Mouse (Mus musculus): ENCODE measurements at regions not wholly inside any gene's neighbourhood (a gene's known extent, or its start where the extent isn't known, plus 50 kb on each side); places are given as distances from the start of the nearest gene placed in this dataset.

DNA sequence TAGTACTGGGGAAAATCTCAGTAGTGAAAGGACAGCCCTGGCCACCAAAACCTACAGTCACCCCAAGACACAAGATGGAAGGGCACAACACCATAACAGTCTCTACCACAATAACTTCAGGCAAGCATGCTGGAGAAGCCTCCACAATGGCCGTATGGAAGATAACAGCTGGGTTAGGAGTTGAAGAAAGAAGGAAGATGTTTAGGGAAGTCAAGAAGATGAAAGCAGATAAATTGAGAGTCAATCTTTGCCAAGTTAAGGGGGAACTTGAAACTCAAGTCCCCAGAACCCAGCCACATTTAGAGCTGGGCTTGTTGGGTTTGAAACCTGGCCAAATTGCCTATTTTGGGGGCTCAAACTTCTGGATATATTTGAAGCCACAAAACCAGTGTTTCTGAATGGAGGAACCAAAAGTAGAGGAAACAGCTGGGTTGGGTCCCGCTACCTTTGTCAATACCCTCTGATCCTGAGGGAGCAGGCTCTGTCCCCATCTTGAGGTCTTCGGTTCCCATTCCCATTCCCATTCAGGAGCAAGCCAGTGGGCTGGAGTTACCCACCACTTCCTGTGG, 147.8 kb downstream of the Cdc5l start:
- no peak for ATAC-seq (ENCODE audit: insufficient number of reproducible peaks, insufficient read depth, low FRiP score, low TSS enrichment)
- Histone ChIP-seq H3K4me3 (no peak overlapping the region), H3K27me3 (no peaks in the 10 kb centered on the region), H3K9ac (no peak overlapping the region), H3K4me2 (replicated peaks) (no peak overlapping the region), H3K9me3 (no peaks in the 10 kb centered on the region), H3K4me1 (no peaks in the 10 kb centered on the region), H3K27ac (no peak overlapping the region), H3K36me3 (no peaks in the 10 kb centered on the region)
- whole genome bisulfite sequencing, result 90% methylated on average over 3 of the region's 3 CpGs

DNA sequence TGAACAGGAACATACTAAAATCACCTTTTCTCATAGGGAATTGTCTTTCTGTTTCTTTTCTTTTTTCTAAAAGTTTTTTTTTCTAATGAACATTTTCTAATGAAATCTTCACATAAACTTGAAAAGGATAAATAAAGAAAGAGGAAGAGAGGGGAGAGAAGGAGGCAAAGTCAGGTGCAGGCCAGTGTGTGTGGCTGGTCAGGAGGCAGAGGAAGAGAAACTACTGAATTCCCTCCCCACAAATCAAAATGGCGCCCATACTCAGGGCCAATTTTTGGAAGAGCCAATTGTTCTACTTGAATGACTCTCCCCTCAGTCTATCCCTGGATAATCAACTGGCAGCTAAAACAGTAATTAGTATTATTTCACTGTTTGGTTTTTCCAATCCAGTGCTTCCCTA, 152.0 kb downstream of the Cdc5l start:
- H3K4me1 ChIP-seq, result peaks cover 16% of the 10 kb centered on the region
- ATAC-seq (ENCODE audit: insufficient number of reproducible peaks, insufficient read depth, low FRiP score, low TSS enrichment), result no peak
- no peak overlapping the region for H3K4me2 ChIP-seq (replicated peaks)
- 90% methylated on average over 1 of the region's 1 CpGs for WGBS
- no peak overlapping the region for H3K9ac ChIP-seq
- no peak overlapping the region for H3K4me3 ChIP-seq
- H3K27ac ChIP-seq, result no peak overlapping the region
- no peaks in the 10 kb centered on the region for H3K9me3 ChIP-seq
- H3K36me3 ChIP-seq, result no peaks in the 10 kb centered on the region
- no peaks in the 10 kb centered on the region for H3K27me3 ChIP-seq

DNA sequence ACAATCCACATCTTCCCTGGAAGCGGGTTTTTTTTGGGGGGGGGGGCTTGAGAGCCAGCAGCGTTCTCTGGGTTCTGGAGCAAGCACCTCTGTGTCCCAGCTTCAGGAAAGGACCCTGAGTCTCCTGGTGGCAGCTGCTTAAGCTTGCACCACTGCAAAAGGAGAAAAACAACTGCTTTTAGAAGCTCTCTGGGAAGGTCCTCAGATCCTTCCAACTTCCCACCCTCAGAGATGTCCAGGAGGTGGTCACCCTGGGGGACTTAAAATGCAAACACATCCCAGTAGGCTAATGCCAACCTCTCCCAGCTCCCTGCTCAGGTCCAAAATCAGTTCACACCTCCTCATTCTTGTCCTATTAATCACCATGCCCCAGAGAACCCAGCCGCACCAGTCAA, 153.7 kb downstream of the Cdc5l start:
- peaks cover 16% of the 10 kb centered on the region for H3K4me1 ChIP-seq
- H3K4me3 ChIP-seq, result no peak overlapping the region
- no peaks in the 10 kb centered on the region for H3K9me3 ChIP-seq
- H3K4me2 ChIP-seq (replicated peaks), result peak overlapping the region; percentile 2; the same call in 1 of the 2 replicates
- H3K27me3 ChIP-seq, result no peaks in the 10 kb centered on the region
- no peaks in the 10 kb centered on the region for H3K36me3 ChIP-seq
- H3K9ac ChIP-seq, result 0 out of 2 replicates have a peak overlapping the region, but pooled peaks have one; percentile 4
- no peak for ATAC-seq (ENCODE audit: insufficient number of reproducible peaks, insufficient read depth, low FRiP score, low TSS enrichment)
- H3K27ac ChIP-seq, result peak overlapping the region; percentile 76
- 21% methylated on average over 3 of the region's 3 CpGs for WGBS

DNA sequence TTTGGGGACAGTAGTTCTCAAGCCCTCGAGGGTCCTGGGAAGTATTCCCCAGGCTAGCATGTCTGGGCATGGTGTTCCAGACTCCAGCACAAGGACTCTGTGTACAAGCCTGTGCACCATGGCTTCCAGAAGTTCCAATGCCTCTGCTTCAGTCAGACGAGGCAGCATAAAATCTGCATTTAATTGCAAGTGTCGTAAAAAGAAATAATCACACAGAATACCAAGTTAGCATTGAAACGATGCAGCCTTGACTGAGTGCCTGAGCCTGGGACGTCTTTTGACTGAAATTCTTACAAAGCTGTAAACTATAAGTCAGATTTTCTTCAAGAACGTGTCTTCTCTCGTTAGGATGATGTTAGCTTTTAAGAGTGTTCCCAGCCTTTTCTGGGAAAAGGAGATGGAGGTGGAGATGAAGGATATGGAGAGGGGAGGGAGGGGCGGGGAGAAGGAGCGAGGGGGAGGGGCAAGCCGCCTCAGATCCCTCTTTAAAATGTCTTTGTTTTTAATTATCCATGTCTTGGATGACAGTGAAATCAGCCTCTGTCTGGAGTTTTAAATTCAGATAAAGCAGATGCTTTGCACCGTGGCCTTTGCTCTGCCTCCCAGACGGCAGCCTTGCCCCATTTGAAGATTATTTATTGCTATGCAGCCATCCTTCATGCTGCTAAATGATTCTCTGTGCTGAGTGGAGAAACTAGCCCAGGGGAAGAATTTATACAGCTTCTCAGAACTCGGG, 154.3 kb downstream of the Cdc5l start:
- Histone ChIP-seq H3K9me3 (no peaks in the 10 kb centered on the region), H3K27ac (peak overlapping the region; percentile 76), H3K4me1 (peaks cover 16% of the 10 kb centered on the region), H3K9ac (0 out of 2 replicates have a peak overlapping the region, but pooled peaks have one; percentile 4), H3K4me3 (no peak overlapping the region), H3K4me2 (replicated peaks) (peak overlapping the region; percentile 2; the same call in 1 of the 2 replicates), H3K36me3 (no peaks in the 10 kb centered on the region), H3K27me3 (no peaks in the 10 kb centered on the region)
- 25% methylated on average over 13 of the region's 13 CpGs for WGBS
- ATAC-seq (ENCODE audit: insufficient number of reproducible peaks, insufficient read depth, low FRiP score, low TSS enrichment), result no peak

DNA sequence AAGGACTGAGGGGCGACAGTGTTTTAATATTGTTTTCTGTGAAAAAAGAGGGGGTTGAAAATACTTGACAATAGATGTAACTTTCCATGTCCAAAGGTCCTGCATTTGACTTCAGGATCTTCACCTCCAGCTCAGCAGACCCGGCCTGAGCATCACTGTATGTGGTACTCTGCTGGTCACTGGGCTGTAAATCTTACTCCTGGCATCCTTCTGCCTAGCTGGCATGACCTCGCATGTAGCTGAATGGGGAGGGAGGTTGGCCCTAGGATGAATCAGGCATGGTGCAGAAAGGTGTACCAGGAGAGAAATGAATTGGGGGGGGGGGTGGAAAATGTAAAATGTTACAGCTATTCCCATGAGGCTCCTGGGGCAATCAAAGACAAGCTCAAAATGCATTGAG, 156.0 kb downstream of the Cdc5l start:
- ATAC-seq (ENCODE audit: insufficient number of reproducible peaks, insufficient read depth, low FRiP score, low TSS enrichment), result no peak
- Histone ChIP-seq H3K4me2 (replicated peaks) (no peak overlapping the region), H3K4me1 (peaks cover 16% of the 10 kb centered on the region), H3K4me3 (no peak overlapping the region), H3K27ac (0 out of 2 replicates have a peak overlapping the region, but pooled peaks have one; percentile 76), H3K27me3 (no peaks in the 10 kb centered on the region), H3K9ac (no peak overlapping the region), H3K9me3 (no peaks in the 10 kb centered on the region), H3K36me3 (no peaks in the 10 kb centered on the region)
- 81% methylated on average over 3 of the region's 3 CpGs for WGBS

DNA sequence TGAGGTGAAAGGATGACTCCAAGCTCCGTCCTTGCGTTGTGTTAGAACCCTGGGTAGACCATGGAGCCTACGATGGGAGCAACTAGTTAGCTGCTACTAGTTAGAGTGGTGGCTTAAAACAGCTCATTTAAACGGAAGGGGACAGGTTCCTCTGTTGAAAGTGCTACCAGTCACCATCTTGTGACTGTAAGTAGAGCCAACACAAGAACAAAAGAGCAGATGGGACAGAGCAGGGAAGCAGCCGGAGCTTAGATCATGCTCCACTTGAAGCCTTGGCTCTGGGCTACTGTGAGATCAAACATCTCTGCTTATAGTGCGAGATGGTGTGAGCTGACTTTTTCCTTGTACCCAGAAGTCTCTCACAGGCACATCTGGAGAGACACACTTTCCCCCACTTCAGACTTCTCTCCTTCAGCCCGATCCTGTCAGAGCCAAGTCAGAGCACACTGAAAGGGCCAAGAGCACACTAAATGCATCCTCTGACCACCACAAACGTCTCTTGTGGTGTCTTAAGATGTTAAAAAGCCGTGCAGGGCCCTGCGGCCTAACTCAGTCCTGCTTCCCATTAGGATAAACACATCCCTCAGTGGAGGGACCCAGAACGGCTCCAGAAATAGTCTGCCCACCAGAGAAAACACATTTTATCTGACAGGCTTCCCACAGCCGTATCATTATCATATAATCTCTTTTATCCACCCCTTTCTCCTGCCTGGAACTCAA, 156.7 kb downstream of the Cdc5l start:
- Histone ChIP-seq H3K27me3 (no peaks in the 10 kb centered on the region), H3K9me3 (no peaks in the 10 kb centered on the region; the same call in 1 of the 2 replicates), H3K27ac (peak overlapping the region; percentile 54; the same call in 1 of the 2 replicates), H3K4me1 (peaks cover 16% of the 10 kb centered on the region), H3K9ac (no peak overlapping the region), H3K4me3 (no peak overlapping the region), H3K4me2 (replicated peaks) (no peak overlapping the region), H3K36me3 (no peaks in the 10 kb centered on the region)
- ATAC-seq (ENCODE audit: insufficient number of reproducible peaks, insufficient read depth, low FRiP score, low TSS enrichment), result no peak
- 65% methylated on average over 12 of the region's 12 CpGs for WGBS

DNA sequence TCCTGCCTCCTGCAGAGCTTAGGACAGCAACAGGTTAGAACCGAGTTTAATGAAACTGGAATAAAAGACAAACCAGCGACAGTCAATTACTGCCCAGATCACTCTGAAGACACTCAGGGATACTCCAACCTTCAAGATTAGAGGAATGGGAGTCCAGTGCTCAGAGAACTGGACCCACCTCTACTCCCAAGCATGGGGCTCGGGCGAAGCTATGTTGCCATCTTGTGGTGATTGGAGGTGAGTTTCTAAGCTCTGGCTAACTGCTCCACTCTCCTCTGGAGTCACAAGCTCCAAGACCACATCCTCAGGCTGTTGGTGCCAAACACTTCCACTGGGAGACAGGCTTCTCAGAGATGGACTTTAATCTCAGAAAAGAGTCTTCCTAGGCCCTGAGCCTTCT, 158.6 kb downstream of the Cdc5l start:
- Histone ChIP-seq H3K9ac (no peak overlapping the region), H3K4me3 (no peak overlapping the region), H3K27ac (no peak overlapping the region), H3K27me3 (no peaks in the 10 kb centered on the region), H3K4me1 (peaks cover 14% of the 10 kb centered on the region), H3K4me2 (replicated peaks) (no peak overlapping the region), H3K36me3 (no peaks in the 10 kb centered on the region), H3K9me3 (peaks cover 4% of the 10 kb centered on the region; the same call in 1 of the 2 replicates)
- ATAC-seq (ENCODE audit: insufficient number of reproducible peaks, insufficient read depth, low FRiP score, low TSS enrichment), result no peak
- WGBS, result 71% methylated on average over 4 of the region's 4 CpGs

DNA sequence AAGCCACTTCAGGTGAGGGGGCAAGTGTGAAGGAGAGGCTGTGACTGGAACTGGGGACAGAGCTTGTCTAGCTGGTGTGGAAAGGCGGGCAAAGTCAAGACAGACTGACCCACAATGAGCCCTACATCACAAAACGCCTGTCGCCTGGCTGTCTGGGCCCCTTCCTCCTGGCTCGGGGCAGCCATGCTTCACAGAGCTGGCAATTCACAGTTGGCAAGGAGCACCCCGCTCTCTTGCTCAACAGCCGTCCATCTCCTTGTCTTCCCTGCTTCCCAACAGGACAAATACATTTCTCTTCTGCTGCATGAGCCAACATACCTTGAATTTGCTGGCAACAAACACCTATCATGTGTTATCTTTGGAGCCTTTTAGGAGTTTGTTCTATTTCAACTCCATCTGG, 166.8 kb downstream of the Cdc5l start:
- H3K9ac ChIP-seq, result no peak overlapping the region
- 0 out of 2 replicates have a peak, but pooled peaks cover 3% of the 10 kb centered on the region for H3K27me3 ChIP-seq
- ATAC-seq (ENCODE audit: insufficient number of reproducible peaks, insufficient read depth, low FRiP score, low TSS enrichment), result no peak
- H3K36me3 ChIP-seq, result no peaks in the 10 kb centered on the region
- peaks cover 4% of the 10 kb centered on the region; the same call in 1 of the 2 replicates for H3K9me3 ChIP-seq
- no peak overlapping the region for H3K4me2 ChIP-seq (replicated peaks)
- peaks cover 6% of the 10 kb centered on the region; the same call in 1 of the 2 replicates for H3K4me1 ChIP-seq
- H3K4me3 ChIP-seq, result no peak overlapping the region
- WGBS, result 87% methylated on average over 6 of the region's 6 CpGs
- no peak overlapping the region for H3K27ac ChIP-seq

DNA sequence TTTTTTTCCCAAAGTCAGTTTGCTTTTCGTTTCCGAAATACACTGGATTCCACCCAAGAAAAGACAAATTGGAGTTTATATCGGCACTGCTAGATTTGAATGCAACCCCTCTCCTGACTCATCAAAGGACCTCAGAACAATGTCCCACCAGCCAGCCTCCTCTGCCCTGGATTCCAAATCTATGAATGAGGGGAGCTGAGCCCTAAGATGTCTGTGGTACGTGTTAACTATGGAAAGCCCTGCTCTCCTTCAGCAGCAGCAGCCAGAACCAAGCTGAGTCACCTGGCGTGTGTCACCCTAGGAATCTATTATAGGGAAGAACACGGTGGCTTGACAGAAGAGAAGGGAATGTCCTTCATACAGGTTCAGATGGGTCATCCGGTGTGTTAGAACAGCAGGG, 167.9 kb downstream of the Cdc5l start:
- Histone ChIP-seq H3K27me3 (0 out of 2 replicates have a peak, but pooled peaks cover 3% of the 10 kb centered on the region), H3K27ac (no peak overlapping the region), H3K9me3 (no peaks in the 10 kb centered on the region), H3K4me2 (replicated peaks) (no peak overlapping the region), H3K4me1 (peaks cover 6% of the 10 kb centered on the region; the same call in 1 of the 2 replicates), H3K36me3 (no peaks in the 10 kb centered on the region), H3K4me3 (no peak overlapping the region), H3K9ac (no peak overlapping the region)
- 80% methylated on average over 7 of the region's 7 CpGs for WGBS
- no peak for ATAC-seq (ENCODE audit: insufficient number of reproducible peaks, insufficient read depth, low FRiP score, low TSS enrichment)

DNA sequence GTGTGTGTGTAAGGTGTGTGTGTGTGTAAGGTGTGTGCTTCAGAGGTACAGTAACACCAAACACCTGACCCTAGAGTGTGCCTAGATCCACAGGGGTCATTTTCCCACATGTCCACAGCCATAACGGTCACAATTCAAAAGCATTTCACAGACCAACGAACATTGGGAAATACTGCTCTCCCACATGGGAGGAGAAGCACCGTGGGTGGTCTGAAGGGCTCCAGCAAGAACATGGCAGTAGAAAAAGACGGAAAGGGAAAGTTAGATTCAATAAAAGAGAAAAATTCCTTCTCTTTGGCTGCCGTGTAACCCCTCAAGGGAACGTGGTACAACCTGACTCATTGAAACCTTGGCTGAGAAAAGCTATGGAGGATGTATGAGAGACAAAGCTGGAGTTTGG, 169.1 kb downstream of the Cdc5l start:
- no peak for ATAC-seq (ENCODE audit: insufficient number of reproducible peaks, insufficient read depth, low FRiP score, low TSS enrichment)
- no peak overlapping the region for H3K9ac ChIP-seq
- no peaks in the 10 kb centered on the region for H3K36me3 ChIP-seq
- 54% methylated on average over 6 of the region's 6 CpGs for WGBS
- no peak overlapping the region for H3K4me3 ChIP-seq
- H3K27me3 ChIP-seq, result 0 out of 2 replicates have a peak, but pooled peaks cover 3% of the 10 kb centered on the region
- no peak overlapping the region for H3K4me2 ChIP-seq (replicated peaks)
- peaks cover 6% of the 10 kb centered on the region; the same call in 1 of the 2 replicates for H3K4me1 ChIP-seq
- no peak overlapping the region for H3K27ac ChIP-seq
- H3K9me3 ChIP-seq, result no peaks in the 10 kb centered on the region

DNA sequence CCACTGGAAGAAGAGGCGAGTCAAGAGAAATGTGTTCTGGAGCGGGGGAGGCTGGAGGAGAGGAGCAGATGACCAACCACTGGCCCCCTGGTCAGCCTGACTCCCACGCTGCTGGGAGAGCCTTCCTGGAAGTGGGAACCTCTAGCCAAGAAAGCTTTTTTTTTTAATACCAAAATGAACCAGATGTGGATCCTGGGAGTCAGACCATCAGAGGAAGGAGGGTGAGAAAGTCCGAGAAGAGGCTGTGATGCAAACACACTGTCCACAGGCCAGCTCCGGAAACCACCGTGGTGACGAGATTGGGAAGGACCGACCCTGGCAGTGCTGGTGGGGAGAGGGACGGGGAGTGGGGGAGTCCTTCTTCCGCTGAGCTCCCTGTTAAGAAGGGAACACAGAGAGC, 173.1 kb downstream of the Cdc5l start:
- H3K27me3 ChIP-seq, result no peaks in the 10 kb centered on the region
- WGBS, result 90% methylated on average over 10 of the region's 10 CpGs
- no peak overlapping the region for H3K4me3 ChIP-seq
- H3K4me2 ChIP-seq (replicated peaks), result no peak overlapping the region
- H3K9ac ChIP-seq, result no peak overlapping the region
- H3K36me3 ChIP-seq, result no peaks in the 10 kb centered on the region
- peaks cover 9% of the 10 kb centered on the region; the same call in 1 of the 2 replicates for H3K4me1 ChIP-seq
- no peak for ATAC-seq (ENCODE audit: insufficient number of reproducible peaks, insufficient read depth, low FRiP score, low TSS enrichment)
- H3K27ac ChIP-seq, result no peak overlapping the region
- H3K9me3 ChIP-seq, result no peaks in the 10 kb centered on the region
